7 mouse cellular contexts compared by ENCODE assay signal in the genomic region with DNA sequence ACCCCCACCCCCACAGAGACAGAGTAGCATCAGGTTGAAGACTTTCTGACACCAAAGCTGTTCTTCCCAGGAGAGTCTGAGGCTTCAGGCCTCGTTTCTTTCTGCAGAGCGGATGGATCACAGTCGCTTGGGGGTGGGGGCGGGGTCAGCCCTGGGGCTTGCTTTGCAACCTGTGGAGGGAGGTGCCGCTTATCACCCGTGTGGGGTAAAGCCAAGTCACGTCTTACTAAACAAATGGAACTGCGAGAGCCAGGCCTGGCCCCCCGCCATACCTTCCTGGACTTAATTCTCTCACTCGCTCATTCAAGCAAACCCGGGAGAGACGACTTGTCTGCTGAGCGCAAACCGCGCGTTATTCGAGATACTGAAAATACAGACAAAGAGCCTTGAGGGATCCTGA.
DNase-seq lines count a peak whose midpoint lies in the region; ATAC-seq and TF ChIP-seq lines count a peak whose summit lies in the region.

No protein-coding gene starts in this region.

- no peak for TF ChIP-seq CTCF in forebrain, postnatal 0 days (IDR thresholded peaks at IDR 0.05; ENCODE audit: low read depth)

- ATAC-seq in forebrain, postnatal 0 days = peak; percentile 62; the same call in 1 of the 2 replicates
- no peak for ATAC-seq in neural tube, embryonic 11.5 days (ENCODE audit: insufficient read depth, low FRiP score, low TSS enrichment)
- ATAC-seq in activated CD4-positive, CD25-positive, alpha-beta regulatory T cell, adult 4 months = no peak

- peaks cover 5% of the 10 kb centered on the region; the same call in 1 of the 2 replicates for H3K4me1 ChIP-seq in forebrain, postnatal 0 days (ENCODE audit: insufficient read depth)
- H3K4me1 ChIP-seq in neural tube, embryonic 11.5 days (ENCODE audit: control insufficient read depth, insufficient read depth, low read length) = peaks cover 26% of the 10 kb centered on the region

- peak overlapping the region; percentile 24 for H3K4me3 ChIP-seq in forebrain, postnatal 0 days (ENCODE audit: low read depth, low read length)
- no peak overlapping the region for H3K4me3 ChIP-seq in neural tube, embryonic 11.5 days (ENCODE audit: low read depth, low read length)

- peak overlapping the region; percentile 41 for H3K4me2 ChIP-seq in forebrain, postnatal 0 days (ENCODE audit: low read depth)
- peak overlapping the region; percentile 31 for H3K4me2 ChIP-seq in neural tube, embryonic 11.5 days (ENCODE audit: low read depth)

- WGBS in forebrain, postnatal 0 days = 4% methylated on average over 17 of the region's 17 CpGs
- 12% methylated on average over 17 of the region's 17 CpGs for WGBS in neural tube, embryonic 11.5 days

- H3K27me3 ChIP-seq in forebrain, postnatal 0 days (ENCODE audit: insufficient read depth, low read length) = no peaks in the 10 kb centered on the region
- H3K27me3 ChIP-seq in neural tube, embryonic 11.5 days (ENCODE audit: control insufficient read depth, insufficient read depth, low read length) = no peaks in the 10 kb centered on the region

- no peaks in the 10 kb centered on the region for H3K36me3 ChIP-seq in forebrain, postnatal 0 days (ENCODE audit: insufficient read depth)
- no peaks in the 10 kb centered on the region for H3K36me3 ChIP-seq in neural tube, embryonic 11.5 days (ENCODE audit: control insufficient read depth, insufficient read depth, low read length)

- H3K27ac ChIP-seq in forebrain, postnatal 0 days (ENCODE audit: low read depth, low read length) = no peak overlapping the region
- 0 out of 2 replicates have a peak overlapping the region, but pooled peaks have one; percentile 29 for H3K27ac ChIP-seq in neural tube, embryonic 11.5 days (ENCODE audit: low read depth, low read length)

- H3K9me3 ChIP-seq in forebrain, postnatal 0 days (ENCODE audit: low read length) = no peaks in the 10 kb centered on the region
- no peaks in the 10 kb centered on the region for H3K9me3 ChIP-seq in neural tube, embryonic 11.5 days (ENCODE audit: control insufficient read depth, low read length)

- H3K9ac ChIP-seq in forebrain, postnatal 0 days = peak overlapping the region; percentile 14
- H3K9ac ChIP-seq in neural tube, embryonic 11.5 days (ENCODE audit: low read length) = peak overlapping the region; percentile 35; the same call in 1 of the 2 replicates

- peak; percentile 45 to 50 for DNase-seq in right cerebral cortex, postnatal 10 days (ENCODE audit: low spot score in 2 of 2)
- no peak for DNase-seq in right cerebral cortex, postnatal 25 days
- peak; percentile 55 for DNase-seq in forebrain, postnatal 0 days
- DNase-seq in kidney, postnatal 25 days = peak; percentile 24 to 58
- DNase-seq in neural tube, embryonic 11.5 days (ENCODE audit: low spot score) = peak; percentile 31
- no peak for DNase-seq in urinary bladder, postnatal 10 days (ENCODE audit: low spot score)

Comparison
In these comparisons a context has a peak if more than half of its experiments do, and no peak if none do; other contexts are left out.
1. DNase-seq: peak in right cerebral cortex, postnatal 10 days (2 of 2), forebrain, postnatal 0 days (single experiment), kidney, postnatal 25 days (2 of 2) and neural tube, embryonic 11.5 days (single experiment); none in right cerebral cortex, postnatal 25 days (single experiment) and urinary bladder, postnatal 10 days (single experiment).